Mouse (Mus musculus) hindbrain, embryonic 14.5 days (tissue): ENCODE measurements at regions not wholly inside any gene's neighbourhood (a gene's known extent, or its start where the extent isn't known, plus 50 kb on each side); places are given as distances from the start of the nearest gene placed in this dataset.

Source experiments
- ATAC-seq: fragments of 200-750 bp; cut with Nextera tagmentation; 2 replicates; pipeline ENCODE4 v1.8.0; 2017; ENCODE audit warnings: moderate number of reproducible peaks, mild to moderate bottlenecking, moderate TSS enrichment, moderate library complexity; ENCODE audit not compliant: low FRiP score
- DNase-seq: peaks from one replicate; pipeline ENCODE4 v3.0.0-alpha.2; 2015; ENCODE audit warnings: low spot score
- H3K27ac ChIP-seq: fragments of 300-500 bp; sonication (generic); 2 replicates; pipeline ENCODE4 v1.5.1; 2014; ENCODE audit warnings: mild to moderate bottlenecking, moderate library complexity
- H3K27me3 ChIP-seq: fragments of 300-500 bp; sonication (generic); 2 replicates; pipeline ENCODE4 v1.6.1; 2014; ENCODE audit warnings: mild to moderate bottlenecking, low read length, mixed read lengths; ENCODE audit not compliant: control insufficient read depth, insufficient read depth
- H3K36me3 ChIP-seq: fragments of 300-500 bp; sonication (generic); replicated peaks from 2 replicates; pipeline ENCODE4 v1.6.1; 2014; ENCODE audit not compliant: control insufficient read depth, insufficient read depth
- H3K4me1 ChIP-seq: fragments of 300-500 bp; sonication (generic); replicated peaks from 2 replicates; pipeline ENCODE4 v1.6.1; 2014; ENCODE audit warnings: antibody characterized with exemption, low read length, mixed read lengths; ENCODE audit not compliant: control insufficient read depth, insufficient read depth
- H3K4me2 ChIP-seq: fragments of 300-500 bp; sonication (generic); replicated peaks from 2 replicates; pipeline ENCODE4 v1.6.1; 2014; ENCODE audit warnings: mild to moderate bottlenecking, moderate library complexity
- H3K4me3 ChIP-seq: fragments of 300-500 bp; sonication (generic); replicated peaks from 2 replicates; pipeline ENCODE4 v1.5.1; 2014; ENCODE audit warnings: mild to moderate bottlenecking, low read length
- H3K9ac ChIP-seq: fragments of 300-500 bp; sonication (generic); 2 replicates; pipeline ENCODE4 v1.6.1; 2014
- H3K9me3 ChIP-seq: fragments of 300-500 bp; sonication (generic); 2 replicates; pipeline ENCODE4 v1.6.1; 2016; ENCODE audit warnings: low read length; ENCODE audit not compliant: control insufficient read depth
- WGBS: fragments of 180-500 bp; shearing (Covaris S2); extraction: QIAGEN DNeasy Blood & Tissue Kit; methylation state at CpG from one replicate; pipeline ENCODE4 v1.1.7; 2014; 5-methylcytosine and 5-hydroxymethylcytosine counted together

DNA sequence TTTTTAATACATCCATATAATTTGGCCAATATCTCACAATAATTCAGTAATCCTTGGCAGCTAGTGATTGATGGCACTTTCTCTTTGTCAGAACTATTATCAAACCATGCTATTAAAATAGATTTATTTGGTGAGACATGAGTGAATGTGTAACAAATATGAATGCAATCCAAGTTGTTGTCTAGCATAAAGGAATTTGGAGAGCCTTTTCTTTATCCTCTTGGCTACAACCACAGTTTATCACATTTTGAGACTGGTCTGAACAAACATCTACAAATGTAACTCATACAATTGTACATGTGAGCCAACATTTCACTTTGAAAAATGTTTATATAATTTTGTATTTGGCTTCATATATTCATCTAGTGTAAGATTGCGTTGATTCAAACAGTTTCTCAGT, 676.5 kb downstream of the Pcdh7 start:
- Histone ChIP-seq H3K9ac (no peak overlapping the region), H3K4me3 (no peak overlapping the region), H3K27me3 (no peaks in the 10 kb centered on the region), H3K4me1 (no peaks in the 10 kb centered on the region), H3K9me3 (no peaks in the 10 kb centered on the region), H3K27ac (no peak overlapping the region), H3K36me3 (no peaks in the 10 kb centered on the region), H3K4me2 (no peak overlapping the region)
- ATAC-seq, result no peak
- WGBS, result 95% methylated on average over 1 of the region's 1 CpGs
- no peak for DNase-seq

DNA sequence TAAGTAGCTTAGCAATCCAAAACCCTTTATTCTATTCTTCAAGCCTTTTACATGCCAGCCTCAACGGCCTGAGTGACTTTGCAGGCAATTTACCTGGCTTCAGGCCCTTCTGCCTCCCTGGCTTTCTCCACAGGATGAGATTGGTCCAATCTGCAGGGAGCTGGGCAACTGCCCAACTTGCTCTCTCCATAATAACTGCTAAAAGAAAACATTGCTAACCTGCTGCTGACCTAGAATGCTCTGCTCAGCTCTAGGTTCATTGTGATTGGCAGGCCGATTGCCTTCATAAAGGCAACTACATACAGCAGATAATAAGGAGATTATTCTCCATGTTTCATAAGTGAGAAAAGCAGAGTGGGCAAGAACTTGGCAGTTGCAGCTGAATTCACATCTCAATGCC, 710.5 kb downstream of the Pcdh7 start:
- H3K9ac ChIP-seq, result no peak overlapping the region
- H3K27ac ChIP-seq, result no peak overlapping the region
- DNase-seq, result no peak
- peak; percentile 51; the same call in 1 of the 2 replicates for ATAC-seq
- no peak overlapping the region for H3K4me3 ChIP-seq
- H3K36me3 ChIP-seq, result no peaks in the 10 kb centered on the region
- H3K4me1 ChIP-seq, result no peaks in the 10 kb centered on the region
- no peak overlapping the region for H3K4me2 ChIP-seq
- WGBS, result 71% methylated on average over 2 of the region's 2 CpGs
- H3K9me3 ChIP-seq, result no peaks in the 10 kb centered on the region
- no peaks in the 10 kb centered on the region for H3K27me3 ChIP-seq

GRCm38 (mm10) chr5:58436432-58436831, 718.7 kb downstream of the Pcdh7 start:
- no peak for DNase-seq
- H3K9ac ChIP-seq, result no peak overlapping the region
- no peak overlapping the region for H3K4me2 ChIP-seq
- H3K9me3 ChIP-seq, result no peaks in the 10 kb centered on the region
- no peak overlapping the region for H3K4me3 ChIP-seq
- ATAC-seq, result no peak
- no peak overlapping the region for H3K27ac ChIP-seq
- WGBS, result 28% methylated on average over 1 of the region's 1 CpGs
- no peaks in the 10 kb centered on the region for H3K4me1 ChIP-seq
- H3K27me3 ChIP-seq, result no peaks in the 10 kb centered on the region
- no peaks in the 10 kb centered on the region for H3K36me3 ChIP-seq
